Mouse (Mus musculus): ENCODE data around the gene Ss18l1.

Gene Ss18l1

DNA sequence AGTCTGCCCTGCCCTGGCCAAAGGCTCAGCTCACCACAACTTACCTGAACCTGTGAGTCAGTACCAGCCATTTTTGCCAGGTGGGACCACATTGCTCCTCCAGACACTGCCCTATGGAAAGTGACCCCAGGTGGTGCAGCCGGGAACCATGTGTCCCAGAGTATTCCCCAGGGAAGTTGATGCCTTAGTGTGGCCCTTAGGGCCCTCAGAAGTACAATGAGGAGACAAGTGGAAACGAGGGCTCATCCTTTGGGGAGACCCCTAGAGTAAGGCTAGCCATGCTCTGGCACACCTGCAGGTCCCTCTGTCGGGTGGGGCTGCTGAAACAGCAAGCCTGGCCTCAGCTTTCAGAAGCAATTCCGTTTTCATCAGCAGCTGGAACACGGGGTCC, 44.3 kb downstream of the Ss18l1 start:
- no peak for DNase-seq

DNA sequence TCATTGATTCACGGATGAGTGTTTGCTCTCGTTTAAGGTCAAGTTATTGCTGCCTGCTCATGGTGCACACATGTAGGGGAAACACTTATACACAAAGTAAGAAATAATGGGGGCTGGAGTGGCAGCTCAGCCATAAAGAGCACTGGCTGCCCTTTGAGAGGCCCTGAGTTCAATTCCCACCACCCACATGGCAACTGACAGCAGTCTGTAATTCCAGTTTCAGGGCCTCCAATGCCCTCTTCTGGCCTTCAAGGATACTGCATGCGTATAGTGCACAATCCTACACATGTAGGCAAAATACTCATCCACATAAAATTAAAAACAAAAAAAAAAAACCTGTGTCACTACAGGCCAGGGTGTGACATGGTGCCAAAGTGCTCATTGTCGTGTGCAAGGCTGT, 45.2 kb downstream of the Ss18l1 start:
- DNase-seq = no peak

DNA sequence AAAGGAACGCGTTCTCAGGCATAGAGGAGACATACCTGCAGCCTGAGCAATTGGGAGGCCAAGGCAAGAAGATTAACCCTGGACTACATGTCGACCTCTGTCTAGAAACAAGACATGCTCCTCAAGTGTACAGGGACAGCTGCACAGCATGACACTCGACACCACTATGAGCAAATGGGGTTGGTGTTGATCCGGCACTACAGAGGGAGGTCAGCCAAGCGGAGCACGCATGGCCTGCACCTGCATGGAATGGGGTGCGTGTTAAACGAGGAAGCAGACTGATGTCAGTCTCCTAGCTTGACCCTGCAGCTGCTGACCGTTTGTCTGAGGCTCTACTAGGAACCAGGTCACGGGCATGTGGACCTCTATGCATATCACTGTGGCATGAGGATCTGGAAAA, 48.0 kb downstream of the Ss18l1 start:
- no peak for DNase-seq

DNA sequence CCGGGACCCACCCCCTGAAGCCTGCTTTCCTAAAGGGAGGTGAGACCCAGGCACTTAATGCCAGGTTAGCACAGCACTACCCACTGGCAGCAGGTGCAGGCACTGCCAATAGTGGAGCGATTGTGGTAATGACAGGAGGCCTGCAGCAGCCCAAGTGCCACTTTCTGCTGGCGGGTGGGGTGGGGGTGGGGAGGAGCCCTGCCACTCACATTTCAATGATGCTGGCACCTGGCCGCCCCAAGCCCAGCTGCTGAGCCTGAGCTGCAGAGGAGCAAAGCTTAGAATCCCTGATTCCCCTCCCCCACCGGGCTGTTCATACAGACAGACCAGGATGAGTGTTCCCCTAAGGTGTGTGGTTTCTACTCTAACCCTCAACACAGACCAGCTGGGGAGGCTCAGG, 53.4 kb downstream of the Ss18l1 start:
- no peak for DNase-seq

GRCm38 (mm10) chr2:180097585-180097984, 55.3 kb downstream of the Ss18l1 start:
- no peak for DNase-seq

DNA sequence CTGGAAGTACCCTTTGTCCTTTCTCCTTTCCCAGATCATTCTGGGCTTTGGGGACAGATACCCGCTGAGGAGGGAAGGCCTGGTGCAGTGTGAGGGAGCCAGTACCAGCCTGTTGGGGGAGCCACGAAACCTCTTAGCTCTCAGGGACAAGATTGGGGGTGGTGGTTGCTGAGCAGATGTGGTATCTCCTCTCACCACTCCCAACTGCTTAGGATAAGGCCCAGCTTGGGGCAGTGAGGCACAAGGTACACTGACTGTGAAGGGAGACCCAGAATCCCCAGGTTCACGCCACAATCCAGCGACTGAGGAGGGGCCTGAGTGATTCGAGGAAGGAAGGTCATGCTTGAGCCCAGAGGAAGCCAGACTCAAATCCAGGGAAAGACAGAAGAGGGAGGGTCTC, 55.9 kb downstream of the Ss18l1 start:
- no peak for DNase-seq

DNA sequence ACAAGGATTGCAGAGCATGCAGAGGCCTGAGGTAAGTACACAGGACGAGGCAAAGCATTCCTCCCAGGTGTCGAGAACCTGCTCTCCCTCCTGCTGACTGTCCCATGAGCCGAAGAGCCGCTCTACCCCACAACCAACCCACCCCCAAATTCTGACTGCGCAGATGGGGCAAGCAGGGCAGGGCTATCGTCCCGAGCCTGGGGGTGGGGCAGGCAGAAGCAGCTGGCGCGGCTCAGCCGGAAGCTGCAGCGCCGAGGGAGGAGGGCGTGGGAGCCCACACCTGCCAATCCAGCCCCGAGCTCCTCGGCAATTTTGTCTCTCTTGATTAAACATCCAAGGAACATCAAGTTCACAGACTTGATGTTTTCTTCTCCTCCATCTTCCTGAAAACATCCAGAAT, 57.2 kb downstream of the Ss18l1 start:
- DNase-seq = no peak

DNA sequence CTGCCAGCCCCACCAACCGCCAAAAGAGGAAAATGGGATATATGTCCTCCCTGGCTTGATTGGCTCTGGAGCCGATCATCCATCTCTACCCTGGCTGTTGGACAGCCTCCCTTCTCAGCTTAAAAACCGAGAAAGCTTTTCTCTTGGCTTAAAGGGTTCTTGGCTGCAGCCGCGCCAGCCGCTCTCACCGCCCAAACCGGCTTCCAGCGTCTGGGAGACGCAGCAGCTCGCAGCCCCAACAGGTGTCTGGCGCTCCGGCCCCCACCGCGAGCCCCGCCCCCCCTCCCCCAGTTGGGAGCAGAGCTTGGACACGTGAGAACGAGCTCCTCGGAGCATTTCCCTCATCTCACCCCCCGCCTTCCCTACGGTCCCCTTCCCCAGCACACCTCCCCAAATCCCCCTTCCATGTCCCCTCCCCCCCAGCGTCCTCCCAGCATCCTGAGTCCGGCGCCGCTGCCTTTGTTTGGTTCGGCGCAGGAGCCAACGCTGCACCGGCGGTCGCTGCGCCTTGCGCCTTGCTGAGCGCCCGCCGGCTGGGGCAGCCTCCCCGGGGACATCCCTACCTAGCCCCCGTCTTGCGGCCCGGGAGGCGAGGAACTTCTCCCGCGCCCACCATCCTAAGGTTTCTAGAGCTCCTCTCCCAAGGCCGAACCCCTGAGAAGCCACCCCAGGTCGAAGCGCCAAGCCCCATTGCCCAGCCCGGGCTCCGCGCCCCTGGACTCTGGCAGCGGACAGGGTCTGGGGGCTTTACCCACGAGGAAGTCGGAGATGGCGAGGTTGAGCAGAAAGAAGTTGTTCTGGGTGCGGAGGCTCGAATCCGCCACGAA, 61.1 kb downstream of the Ss18l1 start:
- DNase-seq = no peak

GRCm38 (mm10) chr2:180103978-180104658, 61.8 kb downstream of the Ss18l1 start, which contains the start of gene Hrh3:
Gene Hrh3, minus strand, starts transcription at chr2:180104488.
- DNase-seq = peak; percentile 73 to 80

GRCm38 (mm10) chr2:180104659-180105377, 62.5 kb downstream of the Ss18l1 start:
- DNase-seq = no peak

- no peak for DNase-seq
Measured at GRCm38 (mm10) chr2:180105441-180106190, 63.3 kb downstream of the Ss18l1 start.

GRCm38 (mm10) chr2:180107081-180107480, 64.8 kb downstream of the Ss18l1 start:
- DNase-seq = no peak

DNA sequence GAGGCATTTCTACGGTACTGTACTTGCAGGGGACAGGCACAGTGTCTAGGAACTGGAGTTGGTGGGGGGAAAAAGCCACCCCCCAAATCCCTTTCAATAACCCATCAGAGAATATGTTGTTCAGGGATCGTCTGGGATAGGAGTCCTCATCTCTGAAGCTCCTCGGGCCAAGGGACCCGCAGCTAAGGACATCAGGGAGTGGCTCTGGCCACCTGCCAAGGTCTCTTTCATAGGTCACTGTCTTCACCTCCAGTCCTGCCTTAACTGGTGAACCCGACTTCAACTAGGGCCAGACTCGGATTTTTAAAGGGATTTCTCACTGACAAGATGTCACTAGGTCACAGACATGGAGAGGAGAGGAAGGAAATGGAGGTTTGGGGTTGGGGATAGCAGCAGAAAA, 66.0 kb downstream of the Ss18l1 start:
- DNase-seq = no peak

DNA sequence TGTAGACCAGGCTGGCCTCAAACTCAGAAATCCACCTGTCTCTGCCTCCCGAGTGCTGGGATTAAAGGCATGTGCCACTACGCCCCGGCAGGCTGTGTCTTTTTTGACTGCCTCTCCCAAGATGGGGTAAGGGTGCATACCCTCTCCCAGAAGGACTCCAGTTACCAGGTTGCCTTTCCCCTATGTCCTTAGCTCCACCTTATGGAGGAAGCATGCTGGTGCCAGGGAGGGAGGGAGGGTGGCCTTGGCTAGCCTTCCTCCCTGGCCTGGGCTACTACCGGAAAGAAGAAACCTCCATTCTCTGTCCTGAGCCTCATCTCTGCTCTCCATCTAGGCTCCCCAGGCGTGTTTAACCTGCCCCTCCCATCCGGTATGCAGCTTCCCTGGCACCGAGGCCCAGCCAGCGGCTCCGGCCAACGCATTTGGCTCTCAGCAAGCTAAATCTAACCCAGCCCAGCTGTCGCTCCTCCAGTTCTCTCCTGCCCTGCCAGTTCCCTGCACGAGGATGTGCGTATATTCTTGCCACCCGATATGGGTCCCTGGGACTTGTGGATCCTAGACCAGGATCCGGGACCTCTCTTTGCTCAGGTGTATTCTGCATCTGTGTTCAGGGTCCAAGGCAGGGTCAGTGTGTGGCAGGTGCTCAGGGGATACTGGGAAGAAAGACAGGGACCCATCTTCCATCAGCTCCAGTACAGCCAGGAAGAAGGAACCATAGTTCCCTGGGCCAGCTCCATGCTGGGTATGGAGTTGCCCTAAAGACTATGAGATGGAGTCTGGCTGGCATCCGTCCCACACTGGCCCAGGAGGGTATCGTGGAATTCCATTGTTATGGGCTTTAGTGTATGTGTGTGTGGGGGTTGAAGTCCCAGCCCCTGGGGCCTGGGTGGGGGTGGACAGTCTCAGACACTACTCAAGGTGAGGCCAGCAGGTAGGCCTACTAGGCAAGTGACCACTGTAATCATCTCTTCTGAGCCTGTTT, 71.9 kb downstream of the Ss18l1 start:
- DNase-seq = peak; percentile 85 to 91

DNA sequence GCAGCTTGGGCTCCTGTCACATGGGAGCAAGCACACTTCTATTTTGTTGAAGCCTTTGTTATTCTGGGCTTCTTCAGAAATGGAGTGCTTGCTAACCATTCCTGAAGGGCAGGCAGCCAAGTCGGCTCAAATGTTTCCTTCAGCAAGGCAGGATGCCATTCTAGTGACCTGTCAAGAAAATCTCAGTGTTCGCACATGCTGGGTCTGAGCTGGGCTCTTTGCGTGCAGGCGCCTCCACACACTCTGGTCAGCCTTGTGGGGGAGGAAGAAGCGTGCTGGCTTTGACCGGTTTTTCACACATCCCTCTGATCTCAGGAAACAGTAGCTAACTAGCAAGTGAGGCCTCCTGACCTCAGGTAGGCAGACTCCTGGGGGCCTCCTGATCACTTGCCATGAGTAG, 73.0 kb downstream of the Ss18l1 start:
- DNase-seq = peak; percentile 89 to 91

DNA sequence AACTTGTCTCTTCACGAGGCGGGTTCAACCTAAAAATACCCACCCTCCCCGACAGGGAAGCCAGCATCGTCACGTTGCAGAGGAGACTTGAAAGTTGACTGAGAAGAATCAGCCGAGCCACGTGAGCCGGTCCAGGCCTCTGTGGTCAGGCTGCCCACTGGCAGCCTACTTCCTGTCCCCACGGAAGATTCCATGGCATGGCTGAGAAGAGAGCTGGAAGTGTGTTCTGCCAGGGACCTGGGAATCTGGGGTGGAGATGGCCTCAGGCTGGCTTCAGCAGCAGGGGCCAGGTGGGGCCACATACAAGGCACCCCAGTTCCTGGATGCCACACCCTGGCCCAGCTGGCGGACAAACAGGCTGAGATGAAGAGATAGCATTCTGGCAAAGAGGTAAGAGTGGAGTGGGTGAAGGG, 73.8 kb downstream of the Ss18l1 start:
- DNase-seq = peak; percentile 61 to 73

DNA sequence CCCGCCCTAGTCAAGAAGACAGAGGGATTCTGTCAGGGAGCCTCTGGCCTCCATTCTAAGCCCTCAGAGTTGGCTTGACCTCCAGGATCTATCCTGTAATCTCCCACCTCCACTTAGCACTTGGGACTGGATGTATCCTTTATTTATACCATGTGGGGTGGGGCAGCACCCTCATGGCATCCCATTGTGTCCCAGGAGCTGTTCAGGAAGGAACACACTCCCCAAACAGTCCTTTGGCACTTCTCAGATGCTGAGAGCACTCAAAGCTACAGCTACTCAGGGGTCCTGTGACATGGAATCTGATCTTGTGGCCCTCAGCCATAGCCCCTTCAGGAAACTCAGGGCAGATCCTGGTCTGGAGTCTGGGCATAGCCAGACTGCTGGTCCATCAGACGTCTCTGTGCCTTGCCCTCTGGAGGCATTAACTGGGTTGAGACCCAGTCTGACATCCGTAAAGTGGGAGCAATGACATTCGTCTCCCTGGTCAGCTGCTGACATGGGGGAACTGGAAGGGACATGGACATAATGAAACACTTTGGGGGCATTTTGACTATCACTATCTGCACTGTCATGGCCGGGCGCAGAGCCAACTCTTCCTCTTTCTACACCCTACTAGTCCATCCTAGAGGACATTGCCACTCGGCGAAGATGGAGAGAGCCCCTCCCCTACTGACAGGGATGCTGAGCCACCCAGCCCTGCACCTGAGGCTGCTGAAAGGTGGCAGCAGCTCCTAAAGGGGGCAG, 74.6 kb downstream of the Ss18l1 start:
- DNase-seq = peak; percentile 62 to 79

DNA sequence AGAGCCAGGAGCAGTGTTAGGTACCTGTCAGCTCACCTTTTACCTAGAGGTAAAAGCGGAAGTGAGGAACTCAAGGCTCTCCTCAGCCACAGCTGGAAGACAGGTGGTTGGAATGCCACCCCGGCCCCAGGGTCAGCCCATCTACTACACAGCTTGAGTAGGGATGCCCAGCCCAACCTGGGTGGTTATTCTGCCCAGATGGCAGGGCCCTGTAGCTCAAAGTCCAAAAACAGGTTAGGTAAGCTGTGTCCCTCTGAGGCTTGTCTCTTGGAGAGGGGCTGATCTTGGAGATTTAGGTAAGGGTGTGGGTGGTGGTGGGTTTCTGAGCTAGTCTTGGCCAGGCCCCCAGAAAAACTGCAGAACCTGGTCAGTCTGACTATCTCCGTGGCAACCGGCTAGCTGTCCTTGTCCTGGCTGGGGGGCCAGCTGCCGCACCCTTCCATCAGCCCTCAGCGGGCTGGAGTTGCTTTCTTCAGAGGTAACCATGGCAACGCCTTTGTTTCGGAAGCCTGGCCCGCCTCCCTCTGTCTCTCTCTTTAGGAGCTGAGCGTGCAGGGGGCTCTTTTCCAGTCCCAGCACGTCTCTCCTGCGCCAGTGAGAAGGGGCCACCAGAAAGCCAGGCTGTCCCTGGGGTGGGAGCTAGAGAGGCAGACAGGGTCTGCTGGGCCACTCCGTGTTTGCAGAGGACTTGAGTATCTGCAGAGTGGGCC, 75.3 kb downstream of the Ss18l1 start:
- peak in 1 of 2 experiments; percentile 45 for DNase-seq

DNA sequence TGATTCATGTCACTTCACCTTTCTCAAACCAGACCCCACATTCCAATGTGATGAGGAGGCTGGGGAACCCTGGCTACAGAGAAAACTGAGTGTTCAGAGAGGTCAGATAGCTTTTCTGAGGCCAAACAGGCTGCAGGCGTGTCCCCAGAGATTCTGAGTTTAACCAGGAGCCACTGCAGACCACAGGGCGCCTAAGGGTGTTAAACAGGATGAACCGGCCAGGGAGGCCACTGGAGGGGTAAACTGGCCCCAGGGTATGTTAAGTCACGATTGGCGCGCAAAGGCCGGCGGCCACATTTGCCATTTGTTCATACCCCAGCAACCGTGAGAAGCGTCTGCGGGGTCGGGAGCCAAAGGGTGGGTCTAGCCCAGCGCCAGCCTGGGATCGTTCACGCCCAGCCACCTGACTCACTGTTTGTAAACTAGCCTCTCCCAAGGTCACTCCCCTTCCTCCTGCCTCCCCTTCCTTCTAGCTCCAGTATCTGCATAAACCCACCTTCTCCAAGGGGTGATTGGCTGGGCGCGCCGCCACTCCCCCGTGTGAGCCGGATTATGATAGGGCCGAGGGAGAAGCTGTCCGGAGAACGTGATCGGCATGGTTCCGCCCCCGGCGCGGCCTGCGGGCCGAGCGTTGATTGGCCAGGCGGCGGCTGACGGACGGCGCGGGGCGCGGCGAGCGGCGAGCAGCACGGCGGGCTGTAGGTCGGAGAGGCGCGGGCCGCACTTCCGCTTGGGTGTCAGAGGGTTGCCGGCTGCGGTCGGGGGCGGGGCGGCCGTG, 76.5 kb downstream of the Ss18l1 start, which contains the start of gene Osbpl2:
Gene Osbpl2, plus strand, starts transcription at position 646 of the 778 bp plus-strand sequence.
- DNase-seq = peak; percentile 100
